Mouse (Mus musculus) kidney, adult 2 months (tissue): ENCODE data around the gene Mrpl38. TPM values are rescaled to one million over a fixed set of nuclear protein-coding genes. Genes with fewer than 3 reads are reported as not detected.

Source experiments
- DNase-seq: peaks from one replicate; pipeline ENCODE4 v3.0.0; 2021
- H3K27ac ChIP-seq: fragments of 200-500 bp; 2 replicates; pipeline ENCODE4 v1.5.1; 2012; ENCODE audit warnings: low read depth, low read length, control low read depth, inconsistent platforms; ENCODE audit not compliant: insufficient read depth
- H3K27me3 ChIP-seq: fragments of 200-500 bp; replicated peaks from 2 replicates; pipeline ENCODE4 v1.6.1; 2012; ENCODE audit warnings: mild to moderate bottlenecking, moderate library complexity, low read length, inconsistent platforms; ENCODE audit not compliant: control insufficient read depth, insufficient read depth
- H3K36me3 ChIP-seq: fragments of 200-500 bp; 2 replicates; pipeline ENCODE4 v1.6.1; 2012; ENCODE audit warnings: mild to moderate bottlenecking, moderate library complexity, low read length, inconsistent platforms; ENCODE audit not compliant: control insufficient read depth, insufficient read depth
- H3K4me1 ChIP-seq: fragments of 200-500 bp; 2 replicates; pipeline ENCODE4 v1.6.1; 2011; ENCODE audit warnings: low read length; ENCODE audit not compliant: control insufficient read depth, insufficient read depth
- H3K4me3 ChIP-seq: fragments of 200-500 bp; 2 replicates; pipeline ENCODE4 v1.5.1; 2011; ENCODE audit warnings: mild to moderate bottlenecking, low read depth, low read length, control low read depth; ENCODE audit not compliant: insufficient read depth
- CTCF ChIP-seq: fragments of 200-500 bp; conservative IDR thresholded peaks from 2 replicates; pipeline ENCODE4 v1.5.1; 2011; ENCODE audit warnings: low read depth, mild to moderate bottlenecking, control low read depth, low read length, moderate library complexity, mixed read lengths; ENCODE audit not compliant: insufficient read depth, insufficient read length
- POLR2A ChIP-seq: fragments of 200-500 bp; IDR thresholded peaks from one replicate; pipeline ENCODE4 v1.6.1; 2011; ENCODE audit warnings: low read depth, low read length, control low read depth
- WGBS: fragments of 180-500 bp; shearing (Covaris S2); methylation state at CpG from one replicate; pipeline ENCODE4 v1.1.7; 2018; 5-methylcytosine and 5-hydroxymethylcytosine counted together
- polyA plus RNA-seq: library from polyadenylated mRNA; depleted of rRNA; stranded (reverse); fragments of >200 nt; gene quantifications from 2 replicates; pipeline ENCODE4 v1.2.3, GENCODE M21; 2012

Mrpl38 gene
- polyA plus RNA-seq, 1 experiment, result 70.7 TPM

DNA sequence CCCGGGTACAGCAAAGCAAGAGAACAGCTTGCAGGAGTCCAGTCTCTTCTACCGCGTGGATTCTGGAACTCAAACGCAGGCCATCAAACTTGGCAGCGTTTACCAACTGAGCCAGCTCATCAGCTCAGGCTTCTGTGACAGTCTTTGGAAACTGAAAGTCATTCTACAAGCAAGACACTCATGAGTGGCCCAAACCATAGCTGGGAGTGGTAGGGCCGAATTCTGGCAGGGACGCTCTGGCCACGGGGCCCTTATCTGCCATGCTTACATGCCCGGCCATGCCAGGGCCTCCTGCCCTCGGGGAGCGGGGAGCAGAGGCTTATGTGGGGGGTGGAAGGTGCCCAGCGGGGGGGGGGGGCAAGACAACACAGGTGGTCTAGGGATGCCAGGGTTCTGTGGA is 35.1 kb downstream of the Mrpl38 start:
- H3K27ac ChIP-seq, result peak overlapping the region; percentile 91
- 37% methylated on average over 12 of the region's 12 CpGs for WGBS
- H3K4me3 ChIP-seq, result no peak overlapping the region
- H3K36me3 ChIP-seq, result peaks cover 2% of the 10 kb centered on the region; the same call in 1 of the 2 replicates
- TF ChIP-seq CTCF (no peak), POLR2A (no peak)
- peaks cover 65% of the 10 kb centered on the region for H3K4me1 ChIP-seq
- DNase-seq, result peak; percentile 51
- H3K27me3 ChIP-seq, result no peaks in the 10 kb centered on the region

DNA sequence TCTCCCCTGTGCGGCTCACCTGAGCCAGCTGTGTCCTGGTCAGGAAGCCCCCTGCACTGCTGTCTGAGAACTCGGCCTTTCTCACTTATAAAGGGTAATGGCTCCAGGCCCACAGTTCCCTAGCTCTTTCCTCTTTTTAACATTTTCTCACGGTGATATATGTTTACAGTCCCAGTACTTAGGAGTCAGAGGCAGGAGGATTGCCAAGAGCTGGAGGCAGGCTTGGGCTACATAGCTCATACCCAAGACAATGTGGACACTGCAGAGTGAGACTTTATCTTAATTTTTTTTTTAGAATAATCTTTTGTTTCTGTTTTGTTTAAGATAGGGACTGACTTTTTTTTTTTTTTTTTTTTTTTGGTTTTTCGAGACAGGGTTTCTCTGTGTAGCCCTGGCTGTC is 36.2 kb downstream of the Mrpl38 start:
- H3K4me1 ChIP-seq, result peaks cover 62% of the 10 kb centered on the region
- no peaks in the 10 kb centered on the region for H3K27me3 ChIP-seq
- DNase-seq, result peak; percentile 8
- 35% methylated on average over 3 of the region's 4 CpGs for WGBS
- H3K36me3 ChIP-seq, result peaks cover 2% of the 10 kb centered on the region; the same call in 1 of the 2 replicates
- TF ChIP-seq CTCF (no peak), POLR2A (no peak)
- peak overlapping the region; percentile 83 for H3K27ac ChIP-seq
- peak overlapping the region; percentile 26; the same call in 1 of the 2 replicates for H3K4me3 ChIP-seq

GRCm38 (mm10) chr11:116101931-116102381 is 36.7 kb downstream of the Mrpl38 start:
- Histone ChIP-seq H3K27me3 (no peaks in the 10 kb centered on the region), H3K36me3 (peaks cover 2% of the 10 kb centered on the region; the same call in 1 of the 2 replicates), H3K4me1 (peaks cover 56% of the 10 kb centered on the region), H3K4me3 (peak overlapping the region; percentile 26), H3K27ac (peak overlapping the region; percentile 83)
- 7% methylated on average over 11 of the region's 11 CpGs for WGBS
- no peak for TF ChIP-seq CTCF
- no peak for TF ChIP-seq POLR2A
- peak; percentile 76 for DNase-seq

GRCm38 (mm10) chr11:116100839-116101238 is 37.8 kb downstream of the Mrpl38 start:
- peaks cover 49% of the 10 kb centered on the region for H3K4me1 ChIP-seq
- TF ChIP-seq CTCF, result no peak
- no peak for TF ChIP-seq POLR2A
- H3K36me3 ChIP-seq, result no peaks in the 10 kb centered on the region
- H3K27me3 ChIP-seq, result no peaks in the 10 kb centered on the region
- H3K4me3 ChIP-seq, result peak overlapping the region; percentile 39
- 44% methylated on average over 7 of the region's 7 CpGs for whole genome bisulfite sequencing
- H3K27ac ChIP-seq, result peak overlapping the region; percentile 83
- peak; percentile 43 for DNase-seq

DNA sequence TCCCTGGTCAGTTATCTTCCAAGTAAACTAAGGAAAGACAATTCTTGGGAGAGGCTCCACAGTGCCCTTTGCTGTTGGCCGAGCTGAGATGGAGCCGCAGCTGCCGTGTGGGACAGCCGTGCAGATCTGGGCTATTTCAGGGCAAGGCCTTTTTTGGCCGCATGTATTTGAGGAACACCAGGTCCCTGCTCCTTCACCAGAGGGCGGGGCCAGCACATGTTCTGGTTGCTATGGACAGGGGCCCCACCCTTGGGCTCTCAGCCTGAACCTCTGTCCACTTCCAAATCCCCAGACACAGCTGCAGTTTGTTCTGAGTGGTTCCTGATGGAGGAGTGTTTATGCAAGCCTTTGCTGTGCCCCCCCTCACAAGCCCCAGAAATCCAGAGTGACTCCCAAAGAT is 38.3 kb downstream of the Mrpl38 start:
- peaks cover 49% of the 10 kb centered on the region for H3K4me1 ChIP-seq
- 29% methylated on average over 6 of the region's 6 CpGs for WGBS
- peak overlapping the region; percentile 39 for H3K4me3 ChIP-seq
- H3K27me3 ChIP-seq, result no peaks in the 10 kb centered on the region
- TF ChIP-seq CTCF (no peak), POLR2A (peak; percentile 54)
- peak overlapping the region; percentile 83 for H3K27ac ChIP-seq
- DNase-seq, result peak; percentile 89
- no peaks in the 10 kb centered on the region for H3K36me3 ChIP-seq

GRCm38 (mm10) chr11:116099462-116099861 is 39.2 kb downstream of the Mrpl38 start:
- 31% methylated on average over 6 of the region's 6 CpGs for WGBS
- Histone ChIP-seq H3K27me3 (no peaks in the 10 kb centered on the region), H3K36me3 (no peaks in the 10 kb centered on the region), H3K27ac (peak overlapping the region; percentile 95), H3K4me1 (peaks cover 43% of the 10 kb centered on the region), H3K4me3 (peak overlapping the region; percentile 52)
- TF ChIP-seq POLR2A (no peak), CTCF (no peak)
- DNase-seq, result no peak

GRCm38 (mm10) chr11:116098711-116099460 is 39.8 kb downstream of the Mrpl38 start:
- H3K27ac ChIP-seq, result peak overlapping the region; percentile 95
- peaks cover 39% of the 10 kb centered on the region for H3K4me1 ChIP-seq
- DNase-seq, result peak; percentile 88
- H3K27me3 ChIP-seq, result no peaks in the 10 kb centered on the region
- H3K36me3 ChIP-seq, result no peaks in the 10 kb centered on the region
- TF ChIP-seq CTCF (no peak), POLR2A (peak; percentile 17)
- H3K4me3 ChIP-seq, result peak overlapping the region; percentile 52
- WGBS, result 13% methylated on average over 14 of the region's 14 CpGs
